Mouse (Mus musculus): ENCODE measurements around the gene Scnm1.

- TF ChIP-seq CHD2 (IDR thresholded peaks at IDR 0.05; ENCODE audit: low read depth, low read length) (no peak), HCFC1 (IDR thresholded peaks at IDR 0.05; ENCODE audit: borderline replicate concordance, insufficient read depth, low read length) (no peak)
Measured at GRCm38 (mm10) chr3:95159987-95160963, 26.5 kb upstream of the Scnm1 start, which contains the start of gene Sema6c.

Data from ES-E14 (cell line).